Mouse (Mus musculus) fibroblast of lung, adult 2 months (primary cell): ENCODE results near the gene Gm10681.
"Not testable (repeated sequence)": the region's sequence is repeated elsewhere in the genome, so short reads cannot be mapped to it uniquely, and the experiment has no call there.

ENCODE experiments used
- DNase-seq: peaks from one replicate; pipeline ENCODE4 v3.0.0-alpha.2; 2011; ENCODE audit warnings: low read depth

Gene Gm10681

DNA sequence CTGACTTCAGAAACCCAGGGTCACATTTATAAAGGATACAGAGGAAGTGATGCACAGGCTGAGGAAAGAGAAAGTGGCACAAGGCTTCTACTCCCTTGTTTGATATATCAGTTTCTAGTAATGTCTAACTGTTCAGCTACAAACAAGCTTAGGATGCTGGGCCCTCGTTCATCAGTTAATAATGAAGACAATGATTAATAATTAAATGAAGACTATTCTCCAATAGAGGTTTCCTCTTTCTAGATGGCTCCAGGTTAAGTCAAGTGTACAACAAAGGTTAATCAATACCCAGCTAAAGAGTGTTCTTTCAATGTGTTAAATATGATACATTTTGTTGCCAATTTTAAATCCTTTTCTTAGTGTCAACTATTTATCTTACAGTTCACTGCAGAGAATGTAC lies 78.2 kb downstream of the Gm10681 start, which contains the start of gene Hsd3b4:
Gene Hsd3b4 (minus strand): TSS at position 101 of the 400 bp plus-strand sequence.
- DNase-seq: not testable (repeated sequence)

- not testable (repeated sequence) for DNase-seq
Observed at GRCm38 (mm10) chr3:98507229-98507628, 81.4 kb downstream of the Gm10681 start.
